Mouse (Mus musculus) olfactory bulb, adult 2 months (tissue): ENCODE measurements at regions not wholly inside any gene's neighbourhood (a gene's known extent, or its start where the extent isn't known, plus 50 kb on each side); places are given as distances from the start of the nearest gene placed in this dataset.

Experiments used
- H3K27ac ChIP-seq: fragments of 200-500 bp; 2 replicates; pipeline ENCODE4 v1.5.1; 2012; ENCODE audit warnings: low read depth, low read length; ENCODE audit not compliant: insufficient read depth
- H3K4me1 ChIP-seq: fragments of 200-500 bp; 2 replicates; pipeline ENCODE4 v1.6.1; 2012; ENCODE audit warnings: low read length; ENCODE audit not compliant: control insufficient read depth, insufficient read depth
- H3K4me3 ChIP-seq: fragments of 200-500 bp; 2 replicates; pipeline ENCODE4 v1.5.1; 2012; ENCODE audit warnings: mild to moderate bottlenecking, low read depth, low read length, moderate library complexity; ENCODE audit not compliant: insufficient read depth
- CTCF ChIP-seq: fragments of 200-500 bp; IDR thresholded peaks from 2 replicates; pipeline ENCODE4 v1.5.1; 2012; ENCODE audit warnings: low read depth, mild to moderate bottlenecking, low read length, moderate library complexity; ENCODE audit not compliant: insufficient read depth
- POLR2A ChIP-seq: fragments of 200-500 bp; IDR thresholded peaks from 2 replicates; pipeline ENCODE4 v1.6.1; 2012; ENCODE audit warnings: mild to moderate bottlenecking, low read depth, low read length, moderate library complexity; ENCODE audit not compliant: insufficient read depth
- WGBS: fragments of 180-500 bp; shearing (Covaris S2); methylation state at CpG from one replicate; pipeline ENCODE4 v1.1.7; 2018; 5-methylcytosine and 5-hydroxymethylcytosine counted together

DNA sequence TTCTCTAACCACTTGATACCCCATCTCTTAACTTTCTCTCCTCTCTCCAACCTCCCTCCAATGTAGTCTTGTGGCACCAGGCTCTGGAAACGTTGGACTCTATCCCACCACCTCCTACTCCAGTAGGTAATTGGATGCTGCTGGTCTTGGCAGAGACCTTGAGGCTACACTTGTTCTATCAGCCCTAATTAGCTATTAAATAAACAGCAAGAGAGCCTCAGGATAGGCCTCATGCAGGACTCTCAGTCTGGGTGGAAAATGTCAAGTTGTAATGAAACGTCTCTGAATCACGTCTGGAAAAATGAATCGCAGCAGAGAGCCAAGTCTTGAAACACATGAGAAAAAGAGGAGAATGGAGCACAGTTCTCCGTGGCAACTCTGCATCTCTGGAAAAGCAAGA lies 472.0 kb upstream of the Klf4 start:
- no peaks in the 10 kb centered on the region for H3K4me1 ChIP-seq
- H3K27ac ChIP-seq = no peak overlapping the region
- TF ChIP-seq CTCF (no peak), POLR2A (no peak)
- 35% methylated on average over 5 of the region's 5 CpGs for WGBS
- no peak overlapping the region for H3K4me3 ChIP-seq

DNA sequence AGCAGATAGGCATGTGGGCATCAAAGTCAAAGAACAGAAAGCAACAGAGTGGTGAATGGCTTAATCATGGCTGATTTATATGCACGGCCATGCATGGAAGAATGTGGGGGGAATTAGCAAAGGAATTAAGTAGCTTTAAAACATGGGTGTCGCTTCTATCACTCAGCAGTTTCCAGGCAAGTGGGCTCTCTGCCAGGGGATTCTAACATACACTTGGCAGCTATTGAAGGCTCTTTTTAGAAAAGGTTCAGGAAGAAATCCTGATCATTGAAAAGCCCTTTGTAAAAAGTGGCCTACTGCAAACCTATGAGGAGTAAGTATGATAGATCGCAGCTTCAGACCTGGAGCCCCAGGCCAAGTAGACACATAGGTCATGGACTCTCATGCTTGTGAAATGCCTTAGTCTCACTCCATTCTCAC lies 469.1 kb upstream of the Klf4 start:
- TF ChIP-seq POLR2A (no peak), CTCF (no peak)
- Histone ChIP-seq H3K4me1 (no peaks in the 10 kb centered on the region), H3K27ac (no peak overlapping the region), H3K4me3 (no peak overlapping the region)
- WGBS = 53% methylated on average over 3 of the region's 3 CpGs

DNA sequence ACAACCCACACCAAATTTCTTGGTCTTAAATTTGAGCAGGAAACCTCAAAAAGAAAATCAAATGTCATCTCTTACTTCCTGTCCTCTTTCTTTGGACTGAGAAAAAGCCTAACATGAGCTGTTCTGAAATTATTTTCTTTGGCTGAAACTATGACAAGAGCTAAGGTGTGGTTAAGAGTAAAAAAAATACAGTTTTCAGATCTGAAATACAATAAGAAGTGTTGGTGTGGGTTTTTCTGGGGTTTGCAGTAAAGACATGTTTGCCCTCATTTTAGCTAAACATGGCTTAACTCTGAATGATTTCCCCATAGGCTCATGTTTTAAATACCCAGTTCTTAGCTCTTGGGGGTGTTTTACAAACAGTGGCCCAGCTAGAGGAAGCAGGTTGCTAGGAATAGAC lies 451.8 kb upstream of the Klf4 start:
- H3K27ac ChIP-seq = no peak overlapping the region
- no peak for TF ChIP-seq POLR2A
- no peak for TF ChIP-seq CTCF
- H3K4me1 ChIP-seq = no peaks in the 10 kb centered on the region
- no peak overlapping the region for H3K4me3 ChIP-seq

DNA sequence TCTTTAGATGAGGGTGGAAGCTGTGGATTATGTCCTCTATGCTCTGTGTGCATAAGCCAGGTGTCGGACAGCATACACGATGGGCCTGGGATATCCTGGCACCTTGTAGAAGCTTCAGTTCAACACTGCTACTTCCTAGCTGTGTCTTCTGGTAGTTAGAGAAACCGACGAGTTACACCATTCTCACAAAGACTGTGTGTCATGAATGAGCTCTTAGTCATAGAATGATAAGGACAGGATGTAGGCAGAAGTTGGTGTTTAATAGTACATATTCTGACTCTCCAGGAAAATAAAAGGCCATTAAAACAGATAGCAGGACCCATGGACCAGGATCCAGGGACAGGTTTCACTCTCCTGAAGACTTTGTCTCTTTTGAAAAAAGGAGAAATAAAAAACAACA lies 446.3 kb upstream of the Klf4 start:
- H3K4me1 ChIP-seq = no peaks in the 10 kb centered on the region
- 89% methylated on average over 4 of the region's 4 CpGs for WGBS
- no peak for TF ChIP-seq POLR2A
- no peak for TF ChIP-seq CTCF
- H3K4me3 ChIP-seq = no peak overlapping the region
- H3K27ac ChIP-seq = no peak overlapping the region

DNA sequence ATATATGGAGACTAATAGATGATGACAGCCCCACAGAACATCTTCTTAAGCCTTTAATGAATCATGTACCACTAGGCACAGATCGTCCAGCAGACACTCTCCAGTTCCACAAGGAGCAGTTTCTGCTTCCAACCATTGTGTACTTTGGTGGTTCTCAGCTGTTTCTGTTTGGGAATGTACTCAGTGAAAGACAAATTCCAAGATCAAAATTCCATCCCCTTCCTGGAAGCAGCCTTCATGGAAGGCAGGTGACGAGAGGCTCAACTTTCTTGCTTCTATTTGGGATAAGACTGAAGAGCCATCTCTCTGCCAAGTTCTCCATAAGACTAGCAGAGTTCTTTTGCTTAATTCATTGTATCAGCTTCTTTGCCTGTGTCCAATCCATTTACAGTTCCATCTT lies 444.0 kb upstream of the Klf4 start:
- no peak overlapping the region for H3K27ac ChIP-seq
- 89% methylated on average over 2 of the region's 2 CpGs for WGBS
- no peak overlapping the region for H3K4me3 ChIP-seq
- TF ChIP-seq POLR2A (no peak), CTCF (no peak)
- no peaks in the 10 kb centered on the region for H3K4me1 ChIP-seq

DNA sequence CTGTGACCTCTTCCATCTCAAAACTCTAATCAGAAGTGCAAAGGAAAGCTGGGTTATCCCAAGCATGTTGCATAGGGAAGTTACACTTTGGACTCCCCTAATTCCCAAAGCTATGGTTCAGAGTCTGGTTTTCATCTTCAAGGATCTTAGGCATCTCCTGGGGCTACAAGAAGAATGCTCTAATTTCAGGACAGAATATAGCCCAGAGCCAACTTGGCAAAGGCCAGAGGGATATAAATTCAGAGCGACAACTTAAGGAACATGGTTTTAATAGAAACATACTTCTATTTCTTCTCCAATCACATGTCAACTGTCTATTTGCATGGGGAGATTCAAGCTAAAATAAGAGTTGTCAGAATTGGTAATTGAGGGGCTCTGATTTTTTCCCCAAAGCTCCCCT lies 441.4 kb upstream of the Klf4 start:
- Histone ChIP-seq H3K4me1 (no peaks in the 10 kb centered on the region), H3K27ac (no peak overlapping the region), H3K4me3 (no peak overlapping the region)
- WGBS = 97% methylated on average over 1 of the region's 1 CpGs
- TF ChIP-seq CTCF = no peak
- no peak for TF ChIP-seq POLR2A

DNA sequence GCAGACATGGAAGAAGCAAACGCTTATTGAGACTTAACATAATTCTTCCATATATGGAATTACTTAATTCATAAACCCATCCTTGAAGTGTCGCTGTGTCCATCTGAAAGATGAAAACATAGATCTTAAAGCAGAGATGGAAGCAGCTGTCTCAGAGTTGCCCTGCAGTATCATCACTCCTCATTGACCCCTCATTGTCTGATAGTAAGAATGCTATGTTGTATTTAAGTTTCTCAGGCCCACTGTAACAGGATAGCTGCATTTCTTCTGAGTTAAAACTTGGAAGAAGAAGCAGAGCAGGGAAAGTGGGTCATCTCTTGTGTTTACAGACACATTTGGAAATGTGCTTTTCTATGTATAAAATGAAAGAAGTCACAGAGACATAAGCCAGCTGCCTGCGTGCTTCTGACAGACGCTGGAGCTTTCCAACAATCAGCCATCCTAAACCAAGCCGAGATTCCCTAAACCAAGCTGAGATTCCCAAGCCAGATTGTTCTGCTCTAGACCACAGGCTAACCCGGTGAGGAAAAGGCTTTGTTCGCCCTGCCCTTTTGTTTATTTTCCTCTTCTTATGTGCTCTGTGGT lies 440.1 kb upstream of the Klf4 start:
- 80% methylated on average over 7 of the region's 7 CpGs for WGBS

DNA sequence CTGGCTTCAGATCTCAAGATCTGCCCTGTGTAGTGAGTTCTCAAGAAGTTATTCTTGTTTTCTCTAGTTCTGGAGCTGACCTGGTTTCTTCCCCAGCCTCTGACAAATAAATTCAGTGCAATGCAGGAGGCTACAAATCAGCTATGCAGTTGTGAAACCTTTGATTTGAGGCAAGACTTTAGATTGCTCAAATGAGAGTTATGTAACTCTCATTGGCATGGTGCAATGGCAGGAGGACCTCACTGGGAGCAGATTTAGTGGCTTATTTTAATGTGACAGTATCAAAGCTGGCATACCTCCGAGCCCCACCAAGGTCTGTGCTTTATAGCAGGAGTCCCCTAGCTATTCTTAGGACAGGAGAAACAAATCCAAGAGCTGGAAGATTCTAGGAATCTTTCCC lies 427.8 kb upstream of the Klf4 start:
- 82% methylated on average over 1 of the region's 1 CpGs for WGBS
- TF ChIP-seq CTCF = no peak
- TF ChIP-seq POLR2A = no peak
- Histone ChIP-seq H3K4me3 (no peak overlapping the region), H3K27ac (no peak overlapping the region), H3K4me1 (no peaks in the 10 kb centered on the region)

More for the DNA sequence above, 440.1 kb upstream of the Klf4 start:
- no peaks in the 10 kb centered on the region for H3K4me1 ChIP-seq
- TF ChIP-seq CTCF = no peak
- TF ChIP-seq POLR2A = no peak
- no peak overlapping the region for H3K27ac ChIP-seq
- no peak overlapping the region for H3K4me3 ChIP-seq

DNA sequence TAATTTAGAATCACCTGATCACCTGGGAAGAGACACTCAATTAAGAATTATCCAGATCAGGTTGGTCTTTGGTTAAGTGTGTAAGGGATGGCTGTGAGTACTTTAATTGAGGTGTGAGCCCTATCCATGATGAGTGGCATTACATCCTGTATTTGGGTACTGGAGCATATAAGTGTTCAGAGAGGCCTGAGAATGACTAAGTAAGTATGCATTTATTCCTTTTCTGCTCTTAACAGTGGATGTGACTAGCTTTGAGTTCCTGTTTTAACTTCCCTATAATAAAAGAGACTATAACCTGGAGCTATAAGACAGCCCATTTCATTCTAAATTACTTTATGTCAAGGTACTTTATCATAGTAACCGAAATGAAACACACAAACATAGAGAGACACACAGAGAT lies 421.4 kb upstream of the Klf4 start:
- no peak for TF ChIP-seq POLR2A
- TF ChIP-seq CTCF = no peak
- Histone ChIP-seq H3K4me1 (no peaks in the 10 kb centered on the region), H3K4me3 (no peak overlapping the region), H3K27ac (no peak overlapping the region)
- 94% methylated on average over 1 of the region's 1 CpGs for WGBS

DNA sequence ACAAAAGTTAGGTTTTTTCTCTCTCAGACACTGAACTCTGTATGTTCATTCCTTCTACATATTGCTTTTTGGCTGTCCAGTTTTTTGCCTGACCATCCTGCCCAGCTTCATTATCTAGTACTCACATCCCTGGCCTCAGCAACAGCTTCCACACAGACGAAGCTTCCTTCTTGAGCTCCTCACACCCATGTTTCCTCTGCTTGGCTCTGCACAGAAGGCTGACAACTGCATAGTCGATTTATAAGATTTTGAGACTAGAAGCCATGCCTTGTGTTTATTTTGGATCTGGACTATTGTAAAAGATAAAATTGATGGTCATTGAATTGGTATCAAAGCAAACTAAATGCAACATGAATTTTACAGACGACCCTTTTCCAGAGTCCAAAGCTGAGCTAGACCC lies 420.0 kb upstream of the Klf4 start:
- Histone ChIP-seq H3K4me3 (no peak overlapping the region), H3K4me1 (no peaks in the 10 kb centered on the region), H3K27ac (no peak overlapping the region)
- no peak for TF ChIP-seq POLR2A
- TF ChIP-seq CTCF = no peak
- 94% methylated on average over 3 of the region's 3 CpGs for WGBS
